Mouse (Mus musculus): Measurements from ENCODE around the gene Arhgap17.

- TF ChIP-seq CTCF (IDR thresholded peaks at IDR 0.05; ENCODE audit: low read depth), result no peak
- no peak for TF ChIP-seq EP300 (IDR thresholded peaks at IDR 0.05; ENCODE audit: low read depth)
These were observed 96.7 kb downstream of the Arhgap17 start for GRCm38 (mm10) chr7:123273056-123273455.
